Mouse (Mus musculus) hindbrain, embryonic 15.5 days (tissue): Measurements from ENCODE around the gene Emilin2. TPM values are rescaled to one million over a fixed set of nuclear protein-coding genes. Genes with fewer than 3 reads are reported as not detected.

Source experiments
- ATAC-seq: fragments of 200-750 bp; cut with Nextera tagmentation; 2 replicates; pipeline ENCODE4 v1.8.0; 2017; ENCODE audit warnings: low read depth, moderate number of reproducible peaks, moderate TSS enrichment; ENCODE audit not compliant: low FRiP score
- H3K27ac ChIP-seq: fragments of 300-500 bp; sonication (generic); replicated peaks from 2 replicates; pipeline ENCODE4 v1.5.1; 2015; ENCODE audit warnings: mild to moderate bottlenecking, inconsistent platforms
- H3K27me3 ChIP-seq: fragments of 300-500 bp; sonication (generic); 2 replicates; pipeline ENCODE4 v1.6.1; 2015; ENCODE audit warnings: control low read depth, inconsistent platforms
- H3K36me3 ChIP-seq: fragments of 300-500 bp; sonication (generic); 2 replicates; pipeline ENCODE4 v1.6.1; 2015; ENCODE audit warnings: control low read depth, inconsistent platforms
- H3K4me1 ChIP-seq: fragments of 300-500 bp; sonication (generic); replicated peaks from 2 replicates; pipeline ENCODE4 v1.6.1; 2015; ENCODE audit warnings: control low read depth, inconsistent platforms
- H3K4me2 ChIP-seq: fragments of 300-500 bp; sonication (generic); 2 replicates; pipeline ENCODE4 v1.6.1; 2015; ENCODE audit warnings: moderate library complexity, mild to moderate bottlenecking, inconsistent platforms
- H3K4me3 ChIP-seq: fragments of 300-500 bp; sonication (generic); 2 replicates; pipeline ENCODE4 v1.5.1; 2015; ENCODE audit warnings: mild to moderate bottlenecking, inconsistent platforms
- H3K9ac ChIP-seq: fragments of 300-500 bp; sonication (generic); 2 replicates; pipeline ENCODE4 v1.6.1; 2015; ENCODE audit warnings: inconsistent platforms
- H3K9me3 ChIP-seq: fragments of 300-500 bp; sonication (generic); 2 replicates; pipeline ENCODE4 v1.6.1; 2016; ENCODE audit warnings: control low read depth, inconsistent platforms
- WGBS: fragments of 180-500 bp; shearing (Covaris S2); methylation state at CpG from one replicate; pipeline ENCODE4 v1.1.7; 2015; 5-methylcytosine and 5-hydroxymethylcytosine counted together
- polyA plus RNA-seq: library from polyadenylated mRNA; unstranded; fragments of >200 nt; fragmentation: Nextera tagmentation; extraction: Ambion mirVana; gene quantifications from 2 replicates; pipeline ENCODE4 v1.2.1, GENCODE M21; 2015

Emilin2 gene
- polyA plus RNA-seq, 1 experiment from 2014 or later = 2.4 TPM

DNA sequence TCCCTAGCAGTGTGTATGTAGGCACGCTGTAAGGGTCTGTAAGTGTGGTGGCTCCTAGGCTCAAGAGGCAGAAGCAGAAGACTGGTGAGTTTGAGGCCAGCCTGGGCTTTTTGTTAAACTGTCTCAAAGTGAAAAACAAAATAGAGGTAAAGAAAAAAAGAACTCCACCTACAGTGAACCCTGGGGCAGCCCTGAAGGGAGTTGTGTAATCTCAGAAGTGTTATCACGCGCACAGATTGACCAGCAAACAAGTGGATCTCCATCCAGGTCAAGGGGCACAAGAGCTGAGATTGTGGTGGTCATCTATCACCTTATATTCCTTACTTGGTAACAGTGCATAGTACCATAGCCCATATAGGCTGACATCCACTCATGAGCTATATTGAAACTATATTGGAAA, 104.5 kb downstream of the Emilin2 start:
- Histone ChIP-seq H3K27ac (no peak overlapping the region), H3K36me3 (no peaks in the 10 kb centered on the region), H3K4me3 (no peak overlapping the region), H3K4me1 (peaks cover 14% of the 10 kb centered on the region; the same call in 1 of the 2 replicates), H3K4me2 (no peak overlapping the region), H3K9ac (no peak overlapping the region), H3K27me3 (no peaks in the 10 kb centered on the region), H3K9me3 (no peaks in the 10 kb centered on the region)
- 97% methylated on average over 3 of the region's 3 CpGs for WGBS
- ATAC-seq = no peak

DNA sequence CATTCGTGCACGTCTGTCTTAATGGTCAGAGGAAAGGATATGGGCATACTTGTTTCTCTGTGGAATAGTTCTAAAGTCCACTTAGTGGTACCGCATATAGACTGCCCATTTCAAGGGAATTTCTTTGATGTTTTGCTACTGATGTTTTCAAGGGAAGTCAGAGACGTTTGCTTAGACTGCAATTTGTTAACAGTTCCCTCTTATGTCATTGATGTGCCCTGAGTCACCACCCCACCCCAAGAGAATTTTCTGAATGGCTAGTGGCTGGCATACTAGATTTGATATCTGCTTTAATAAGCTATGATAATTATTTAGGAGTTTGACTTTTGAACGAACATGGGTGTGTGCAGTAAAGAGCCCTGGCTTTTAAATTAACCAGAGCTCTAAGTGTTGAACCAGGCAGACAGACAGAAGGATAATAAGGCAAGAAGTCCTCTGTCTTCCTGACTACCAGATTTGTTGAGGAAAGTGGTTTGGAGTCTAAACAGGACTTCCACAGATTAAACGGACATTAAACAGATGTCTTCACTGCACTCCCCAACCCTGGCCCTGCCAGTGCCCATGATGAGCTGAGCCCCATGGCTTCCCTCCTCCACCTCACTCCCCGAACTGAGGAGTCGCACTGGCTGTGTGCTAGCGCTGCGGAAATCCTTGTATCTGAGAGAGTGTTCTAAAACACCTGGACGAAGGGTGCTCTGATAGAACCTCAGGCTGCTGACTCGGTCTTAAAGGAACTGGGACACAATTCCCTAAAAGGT, 105.5 kb downstream of the Emilin2 start:
- no peaks in the 10 kb centered on the region for H3K9me3 ChIP-seq
- H3K36me3 ChIP-seq = no peaks in the 10 kb centered on the region
- WGBS = 84% methylated on average over 12 of the region's 12 CpGs
- no peaks in the 10 kb centered on the region for H3K27me3 ChIP-seq
- H3K4me2 ChIP-seq = no peak overlapping the region
- H3K9ac ChIP-seq = no peak overlapping the region
- H3K4me1 ChIP-seq = 0 out of 2 replicates have a peak, but pooled peaks cover 9% of the 10 kb centered on the region
- ATAC-seq = no peak
- H3K27ac ChIP-seq = no peak overlapping the region
- no peak overlapping the region for H3K4me3 ChIP-seq

DNA sequence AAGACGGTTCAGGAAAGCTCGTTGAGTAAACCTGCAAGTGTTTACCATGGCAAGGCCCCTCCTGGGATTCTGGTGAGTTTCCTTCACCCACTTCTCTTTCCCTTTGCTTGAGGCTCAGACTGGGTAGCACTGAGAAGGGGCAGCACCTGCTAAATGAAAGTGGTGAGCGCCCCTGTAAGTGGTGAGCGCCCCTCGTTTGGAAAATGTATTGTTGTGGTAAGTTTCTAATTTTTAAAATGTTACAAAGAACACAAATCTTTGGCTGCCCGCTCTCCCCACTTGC, 107.0 kb downstream of the Emilin2 start:
- no peak overlapping the region for H3K27ac ChIP-seq
- H3K4me3 ChIP-seq = no peak overlapping the region
- no peak overlapping the region for H3K9ac ChIP-seq
- no peaks in the 10 kb centered on the region for H3K27me3 ChIP-seq
- WGBS = 88% methylated on average over 6 of the region's 6 CpGs
- H3K9me3 ChIP-seq = no peaks in the 10 kb centered on the region
- H3K4me1 ChIP-seq = 0 out of 2 replicates have a peak, but pooled peaks cover 9% of the 10 kb centered on the region
- no peak for ATAC-seq
- H3K36me3 ChIP-seq = no peaks in the 10 kb centered on the region
- H3K4me2 ChIP-seq = no peak overlapping the region

DNA sequence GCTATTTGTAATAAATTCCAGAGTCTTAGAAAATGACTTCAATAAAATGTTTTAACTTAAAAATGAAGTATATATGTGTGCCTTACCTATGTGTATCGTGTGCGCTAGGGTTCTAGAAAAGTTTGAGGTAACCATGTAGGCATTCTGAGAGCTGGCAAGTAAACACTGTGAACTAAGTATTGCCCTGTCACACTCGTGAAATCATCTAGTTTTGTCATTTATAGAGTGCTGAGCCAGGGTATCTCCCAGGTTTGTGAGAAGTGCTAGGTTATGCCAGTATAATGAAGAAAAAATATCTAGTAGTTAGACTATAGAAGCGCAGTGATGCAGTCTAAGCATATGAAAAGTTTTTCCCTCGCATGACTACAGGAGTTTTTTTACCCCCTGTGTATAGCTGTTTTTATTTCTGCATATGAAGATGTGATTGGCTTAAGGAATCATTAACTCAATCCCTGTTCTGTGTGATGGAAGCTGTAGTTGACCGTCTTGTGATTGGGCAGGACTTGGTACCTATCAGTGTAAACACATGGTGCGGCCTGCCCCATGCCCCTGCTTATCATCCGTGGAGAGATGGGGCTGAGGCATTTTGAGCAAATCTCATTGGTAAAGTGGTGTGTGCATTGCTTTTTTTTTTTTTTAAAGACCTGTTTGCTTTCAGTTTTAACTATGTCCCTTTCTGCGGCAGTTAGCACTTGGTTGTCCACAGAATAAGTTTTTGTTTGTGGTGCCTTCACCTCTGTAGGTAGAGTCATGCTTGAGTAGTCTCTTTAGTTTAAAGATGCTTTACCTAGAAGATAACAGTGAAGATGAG, 107.6 kb downstream of the Emilin2 start:
- 95% methylated on average over 9 of the region's 9 CpGs for WGBS

More for the DNA sequence above, 107.6 kb downstream of the Emilin2 start:
- no peaks in the 10 kb centered on the region for H3K9me3 ChIP-seq
- ATAC-seq = no peak
- H3K27me3 ChIP-seq = no peaks in the 10 kb centered on the region
- H3K4me3 ChIP-seq = no peak overlapping the region
- H3K36me3 ChIP-seq = no peaks in the 10 kb centered on the region
- no peak overlapping the region for H3K9ac ChIP-seq
- no peak overlapping the region for H3K4me2 ChIP-seq
- no peak overlapping the region for H3K27ac ChIP-seq
- H3K4me1 ChIP-seq = 0 out of 2 replicates have a peak, but pooled peaks cover 9% of the 10 kb centered on the region

Other genes with a start within 250 kb of the Emilin2 start
- 41.7 and 42.6 TPM in 2 replicates for gene Lpin2, start 129.4 kb downstream of the Emilin2 start, polyA plus RNA-seq
- 2.7 and 3.9 TPM in 2 replicates for gene Gm4707, start 147.9 kb upstream of the Emilin2 start, polyA plus RNA-seq
- 44.0 and 48.9 TPM in 2 replicates for gene Smchd1, start 163.4 kb upstream of the Emilin2 start, polyA plus RNA-seq
- gene Ndc80, start 214.9 kb upstream of the Emilin2 start, polyA plus RNA-seq = 8.1 and 9.9 TPM in 2 replicates
- gene Spdya, start 240.1 kb upstream of the Emilin2 start, polyA plus RNA-seq = 1.2 and 1.5 TPM in 2 replicates